Mouse (Mus musculus): Measurements from ENCODE around the gene Smok3b. TPM values are rescaled to one million over a fixed set of nuclear protein-coding genes. Genes with fewer than 3 reads are reported as not detected.
"Not testable (repeated sequence)": the region's sequence is repeated elsewhere in the genome, so short reads cannot be mapped to it uniquely, and the experiment has no call there.

Gene Smok3b
- polyA plus RNA-seq, 1 experiment from 2014 or later = not detected

GRCm38 (mm10) chr5:138052894-138053293, 31.7 kb downstream of the Smok3b start, which contains the start of gene Smok3c:
Smok3c (plus strand) TSS chr5:138053194.
- WGBS = no CpG with 5 or more reads among the region's 5 CpGs
- not testable (repeated sequence) for H3K36me3 ChIP-seq (replicated peaks); H3K4me3 ChIP-seq; H3K27me3 ChIP-seq (ENCODE audit: poor library complexity, severe bottlenecking); H3K9me3 ChIP-seq; DNase-seq (ENCODE audit: extremely low spot score, low spot score); H3K4me1 ChIP-seq; H3K27ac ChIP-seq

- 87% methylated on average over 4 of the region's 4 CpGs for WGBS
- no peak for DNase-seq (ENCODE audit: extremely low spot score, low spot score)
- Histone ChIP-seq H3K36me3 (replicated peaks) (no peaks in the 10 kb centered on the region), H3K4me1 (no peaks in the 10 kb centered on the region), H3K27me3 (ENCODE audit: poor library complexity, severe bottlenecking) (no peaks in the 10 kb centered on the region), H3K27ac (no peak overlapping the region), H3K9me3 (no peaks in the 10 kb centered on the region), H3K4me3 (no peak overlapping the region)
Measured at GRCm38 (mm10) chr5:138073803-138074202, 52.6 kb downstream of the Smok3b start.

- Histone ChIP-seq H3K27ac (no peak overlapping the region), H3K9me3 (no peaks in the 10 kb centered on the region), H3K4me3 (no peak overlapping the region), H3K4me1 (no peaks in the 10 kb centered on the region), H3K27me3 (ENCODE audit: poor library complexity, severe bottlenecking) (no peaks in the 10 kb centered on the region), H3K36me3 (replicated peaks) (no peaks in the 10 kb centered on the region)
- 77% methylated on average over 3 of the region's 3 CpGs for WGBS
- no peak for DNase-seq (ENCODE audit: extremely low spot score, low spot score)
Measured at GRCm38 (mm10) chr5:138075684-138076083, 54.5 kb downstream of the Smok3b start.

GRCm38 (mm10) chr5:138076148-138076547, 54.9 kb downstream of the Smok3b start:
- DNase-seq (ENCODE audit: extremely low spot score, low spot score) = no peak
- H3K9me3 ChIP-seq = no peaks in the 10 kb centered on the region
- no peak overlapping the region for H3K4me3 ChIP-seq
- H3K27me3 ChIP-seq (ENCODE audit: poor library complexity, severe bottlenecking) = no peaks in the 10 kb centered on the region
- WGBS = 59% methylated on average over 2 of the region's 2 CpGs
- no peak overlapping the region for H3K27ac ChIP-seq
- no peaks in the 10 kb centered on the region for H3K4me1 ChIP-seq
- no peaks in the 10 kb centered on the region for H3K36me3 ChIP-seq (replicated peaks)

- WGBS = 89% methylated on average over 5 of the region's 5 CpGs
- Histone ChIP-seq H3K9me3 (no peaks in the 10 kb centered on the region), H3K4me3 (no peak overlapping the region), H3K36me3 (replicated peaks) (no peaks in the 10 kb centered on the region), H3K27me3 (ENCODE audit: poor library complexity, severe bottlenecking) (no peaks in the 10 kb centered on the region), H3K4me1 (peaks cover 4% of the 10 kb centered on the region; the same call in 1 of the 2 replicates), H3K27ac (no peak overlapping the region)
- no peak for DNase-seq (ENCODE audit: extremely low spot score, low spot score)
Measured at GRCm38 (mm10) chr5:138080456-138080855, 59.2 kb downstream of the Smok3b start.

- Histone ChIP-seq H3K27me3 (ENCODE audit: poor library complexity, severe bottlenecking) (no peaks in the 10 kb centered on the region), H3K9me3 (no peaks in the 10 kb centered on the region), H3K4me3 (no peak overlapping the region), H3K27ac (no peak overlapping the region), H3K36me3 (replicated peaks) (no peaks in the 10 kb centered on the region), H3K4me1 (peaks cover 11% of the 10 kb centered on the region)
- 83% methylated on average over 9 of the region's 9 CpGs for WGBS
- DNase-seq (ENCODE audit: extremely low spot score, low spot score) = no peak
Measured at GRCm38 (mm10) chr5:138081446-138081845, 60.2 kb downstream of the Smok3b start.

- no peak overlapping the region for H3K27ac ChIP-seq
Measured at GRCm38 (mm10) chr5:138083318-138083900, 62.2 kb downstream of the Smok3b start.

GRCm38 (mm10) chr5:138083936-138084335, 62.7 kb downstream of the Smok3b start:
- peaks cover 18% of the 10 kb centered on the region for H3K4me1 ChIP-seq
- peaks cover 23% of the 10 kb centered on the region for H3K36me3 ChIP-seq (replicated peaks)
- H3K4me3 ChIP-seq = no peak overlapping the region
- H3K9me3 ChIP-seq = no peaks in the 10 kb centered on the region
- 97% methylated on average over 2 of the region's 2 CpGs for WGBS
- no peaks in the 10 kb centered on the region for H3K27me3 ChIP-seq (ENCODE audit: poor library complexity, severe bottlenecking)
- no peak for DNase-seq (ENCODE audit: extremely low spot score, low spot score)
- no peak overlapping the region for H3K27ac ChIP-seq

More at GRCm38 (mm10) chr5:138083318-138083900, 62.2 kb downstream of the Smok3b start:
- WGBS = 73% methylated on average over 2 of the region's 2 CpGs
- Histone ChIP-seq H3K36me3 (replicated peaks) (peaks cover 18% of the 10 kb centered on the region), H3K9me3 (no peaks in the 10 kb centered on the region), H3K4me1 (peaks cover 15% of the 10 kb centered on the region), H3K27me3 (ENCODE audit: poor library complexity, severe bottlenecking) (no peaks in the 10 kb centered on the region), H3K4me3 (no peak overlapping the region)
- no peak for DNase-seq (ENCODE audit: extremely low spot score, low spot score)

GRCm38 (mm10) chr5:138084507-138084906, 63.3 kb downstream of the Smok3b start:
- H3K27ac ChIP-seq = peak overlapping the region; percentile 98
- no peaks in the 10 kb centered on the region for H3K9me3 ChIP-seq
- no peaks in the 10 kb centered on the region for H3K27me3 ChIP-seq (ENCODE audit: poor library complexity, severe bottlenecking)
- peaks cover 18% of the 10 kb centered on the region for H3K4me1 ChIP-seq
- WGBS = 83% methylated on average over 2 of the region's 2 CpGs
- no peak for DNase-seq (ENCODE audit: extremely low spot score, low spot score)
- H3K36me3 ChIP-seq (replicated peaks) = peaks cover 29% of the 10 kb centered on the region
- peak overlapping the region; percentile 95 for H3K4me3 ChIP-seq

- DNase-seq (ENCODE audit: extremely low spot score, low spot score) = peak; percentile 86
- 0% methylated on average over 27 of the region's 27 CpGs for WGBS
- Histone ChIP-seq H3K36me3 (replicated peaks) (peaks cover 29% of the 10 kb centered on the region), H3K27ac (peak within 1 kb of the TSS; percentile 98), H3K4me3 (peak within 1 kb of the TSS; percentile 95), H3K27me3 (ENCODE audit: poor library complexity, severe bottlenecking) (no peaks in the 10 kb centered on the region), H3K9me3 (no peaks in the 10 kb centered on the region), H3K4me1 (peaks cover 18% of the 10 kb centered on the region)
Measured at GRCm38 (mm10) chr5:138084996-138085395, 63.8 kb downstream of the Smok3b start, which contains the start of gene Zkscan1. Zkscan1 (plus strand) TSS chr5:138085084.

GRCm38 (mm10) chr5:138085421-138085911, 64.2 kb downstream of the Smok3b start:
- H3K4me1 ChIP-seq = peaks cover 18% of the 10 kb centered on the region
- under 1% methylated on average over 18 of the region's 18 CpGs for WGBS
- H3K27me3 ChIP-seq (ENCODE audit: poor library complexity, severe bottlenecking) = no peaks in the 10 kb centered on the region
- peaks cover 29% of the 10 kb centered on the region for H3K36me3 ChIP-seq (replicated peaks)
- DNase-seq (ENCODE audit: extremely low spot score, low spot score) = peak; percentile 27
- peak overlapping the region; percentile 98 for H3K27ac ChIP-seq
- H3K9me3 ChIP-seq = no peaks in the 10 kb centered on the region
- H3K4me3 ChIP-seq = peak overlapping the region; percentile 95

GRCm38 (mm10) chr5:138086842-138087241, 65.6 kb downstream of the Smok3b start:
- no peaks in the 10 kb centered on the region for H3K27me3 ChIP-seq (ENCODE audit: poor library complexity, severe bottlenecking)
- peak overlapping the region; percentile 95 for H3K4me3 ChIP-seq
- H3K27ac ChIP-seq = no peak overlapping the region
- WGBS = 94% methylated on average over 3 of the region's 3 CpGs
- no peaks in the 10 kb centered on the region for H3K9me3 ChIP-seq
- no peak for DNase-seq (ENCODE audit: extremely low spot score, low spot score)
- peaks cover 18% of the 10 kb centered on the region for H3K4me1 ChIP-seq
- H3K36me3 ChIP-seq (replicated peaks) = peaks cover 29% of the 10 kb centered on the region

GRCm38 (mm10) chr5:138088366-138088765, 67.1 kb downstream of the Smok3b start:
- Histone ChIP-seq H3K27me3 (ENCODE audit: poor library complexity, severe bottlenecking) (no peaks in the 10 kb centered on the region), H3K27ac (no peak overlapping the region), H3K4me1 (peaks cover 18% of the 10 kb centered on the region), H3K9me3 (no peaks in the 10 kb centered on the region), H3K4me3 (no peak overlapping the region), H3K36me3 (replicated peaks) (peaks cover 39% of the 10 kb centered on the region)
- 91% methylated on average over 3 of the region's 3 CpGs for WGBS
- no peak for DNase-seq (ENCODE audit: extremely low spot score, low spot score)
